Mouse (Mus musculus): ENCODE data around the gene Icmt.

Icmt gene

GRCm38 (mm10) chr4:152300375-152300774 is 3.3 kb downstream of the Icmt start:
- no peak for DNase-seq (ENCODE audit: inconsistent ontology term)

- DNase-seq (ENCODE audit: inconsistent ontology term), result no peak
Measured at GRCm38 (mm10) chr4:152302012-152302411, 5.0 kb downstream of the Icmt start.

GRCm38 (mm10) chr4:152303172-152303571 is 6.1 kb downstream of the Icmt start:
- no peak for DNase-seq (ENCODE audit: inconsistent ontology term)

- no peak for DNase-seq (ENCODE audit: inconsistent ontology term)
Measured at GRCm38 (mm10) chr4:152304685-152305084, 7.7 kb downstream of the Icmt start.

- no peak for DNase-seq (ENCODE audit: inconsistent ontology term)
Measured at GRCm38 (mm10) chr4:152305991-152306390, 9.0 kb downstream of the Icmt start.

- DNase-seq (ENCODE audit: inconsistent ontology term), result no peak
Measured at GRCm38 (mm10) chr4:152307542-152307941, 10.5 kb downstream of the Icmt start.

- DNase-seq (ENCODE audit: inconsistent ontology term), result no peak
Measured at GRCm38 (mm10) chr4:152312186-152312585, 15.2 kb downstream of the Icmt start.

GRCm38 (mm10) chr4:152313211-152313632 is 16.2 kb downstream of the Icmt start:
- peak; percentile 56 for DNase-seq (ENCODE audit: inconsistent ontology term)

GRCm38 (mm10) chr4:152313934-152314333 is 16.9 kb downstream of the Icmt start:
- no peak for DNase-seq (ENCODE audit: inconsistent ontology term)

- no peak for DNase-seq (ENCODE audit: inconsistent ontology term)
Measured at GRCm38 (mm10) chr4:152315498-152316213, 18.6 kb downstream of the Icmt start.

GRCm38 (mm10) chr4:152317631-152318033 is 20.6 kb downstream of the Icmt start:
- no peak for DNase-seq (ENCODE audit: inconsistent ontology term)

- DNase-seq (ENCODE audit: inconsistent ontology term), result peak; percentile 59
Measured at GRCm38 (mm10) chr4:152318517-152319234, 21.6 kb downstream of the Icmt start, which contains the start of gene Rnf207. Gene Rnf207, minus strand, starts transcription at chr4:152318993.

- no peak for DNase-seq (ENCODE audit: inconsistent ontology term)
Measured at GRCm38 (mm10) chr4:152321464-152321863, 24.4 kb downstream of the Icmt start.

GRCm38 (mm10) chr4:152324641-152325562 is 27.9 kb downstream of the Icmt start:
- no peak for DNase-seq (ENCODE audit: inconsistent ontology term)

- peak; percentile 97 for DNase-seq (ENCODE audit: inconsistent ontology term)
Measured at GRCm38 (mm10) chr4:152325574-152326411, 28.8 kb downstream of the Icmt start, which contains the start of gene Rpl22. Gene Rpl22, plus strand, starts transcription at chr4:152325742.

- no peak for DNase-seq (ENCODE audit: inconsistent ontology term)
Measured at GRCm38 (mm10) chr4:152326543-152326942, 29.5 kb downstream of the Icmt start.

GRCm38 (mm10) chr4:152328691-152329090 is 31.7 kb downstream of the Icmt start:
- DNase-seq (ENCODE audit: inconsistent ontology term), result peak; percentile 59

GRCm38 (mm10) chr4:152332952-152333351 is 35.9 kb downstream of the Icmt start:
- DNase-seq (ENCODE audit: inconsistent ontology term), result peak; percentile 59

- DNase-seq (ENCODE audit: inconsistent ontology term), result no peak
Measured at GRCm38 (mm10) chr4:152333587-152333986, 36.6 kb downstream of the Icmt start.

- no peak for DNase-seq (ENCODE audit: inconsistent ontology term)
Measured at GRCm38 (mm10) chr4:152337772-152338171, 40.7 kb downstream of the Icmt start.

All from Muller cell, postnatal 12 days (primary cell).